Mouse (Mus musculus) E14TG2a.4 (cell line): ENCODE measurements around the gene Snap91.

Experiments used
- CTCF ChIP-seq: conservative IDR thresholded peaks from 2 replicates; pipeline ENCODE4 v1.5.1; 2014; ENCODE audit warnings: low read length
- POU5F1 ChIP-seq: IDR thresholded peaks from 2 replicates; pipeline ENCODE4 v1.6.1; 2014; ENCODE audit warnings: low read length, borderline replicate concordance

GRCm38 (mm10) chr9:86738067-86738466 is 142.4 kb downstream of the Snap91 start:
- TF ChIP-seq CTCF (no peak), POU5F1 (no peak)
